Mouse (Mus musculus) heart, postnatal 0 days (tissue): ENCODE data around the gene Unc45a. TPM values are rescaled to one million over a fixed set of nuclear protein-coding genes. Genes with fewer than 3 reads are reported as not detected.

Experiments used
- ATAC-seq: fragments of 200-750 bp; cut with Nextera tagmentation; 2 replicates; pipeline ENCODE4 v1.8.0; 2017; ENCODE audit warnings: low read depth, moderate number of reproducible peaks, moderate library complexity; ENCODE audit not compliant: insufficient read depth
- DNase-seq: peaks from one replicate; pipeline ENCODE4 v3.0.0-alpha.2; 2016; ENCODE audit warnings: low spot score
- H3K27ac ChIP-seq: fragments of 300-500 bp; sonication (generic); 2 replicates; pipeline ENCODE4 v1.5.1; 2014; ENCODE audit warnings: low read depth, mild to moderate bottlenecking
- H3K27me3 ChIP-seq: fragments of 300-500 bp; sonication (generic); 2 replicates; pipeline ENCODE4 v1.6.1; 2014; ENCODE audit warnings: low read length, mixed read lengths; ENCODE audit not compliant: control insufficient read depth, insufficient read depth
- H3K36me3 ChIP-seq: fragments of 300-500 bp; sonication (generic); replicated peaks from 2 replicates; pipeline ENCODE4 v1.6.1; 2014; ENCODE audit warnings: low read length, mixed read lengths; ENCODE audit not compliant: control insufficient read depth, insufficient read depth
- H3K4me1 ChIP-seq: fragments of 300-500 bp; sonication (generic); 2 replicates; pipeline ENCODE4 v1.6.1; 2014; ENCODE audit warnings: antibody characterized with exemption; ENCODE audit not compliant: control insufficient read depth, insufficient read depth
- H3K4me2 ChIP-seq: fragments of 300-500 bp; sonication (generic); 2 replicates; pipeline ENCODE4 v1.6.1; 2014; ENCODE audit warnings: low read depth, mild to moderate bottlenecking, low read length, moderate library complexity
- H3K4me3 ChIP-seq: fragments of 300-500 bp; sonication (generic); 2 replicates; pipeline ENCODE4 v1.5.1; 2014; ENCODE audit warnings: low read depth, low read length
- H3K9ac ChIP-seq: fragments of 300-500 bp; sonication (generic); replicated peaks from 2 replicates; pipeline ENCODE4 v1.6.1; 2014; ENCODE audit warnings: low read depth, low read length, mixed read lengths
- H3K9me3 ChIP-seq: fragments of 300-500 bp; sonication (generic); replicated peaks from 2 replicates; pipeline ENCODE4 v1.6.1; 2016; ENCODE audit warnings: low read length; ENCODE audit not compliant: control insufficient read depth
- CTCF ChIP-seq: IDR thresholded peaks from 2 replicates; pipeline ENCODE4 v1.5.1; 2016; ENCODE audit warnings: antibody characterized with exemption, control low read depth, low read depth
- EP300 ChIP-seq: IDR thresholded peaks from 2 replicates; pipeline ENCODE4 v1.6.1; 2016; ENCODE audit warnings: antibody characterized with exemption, low read depth
- WGBS: fragments of 180-500 bp; shearing (Covaris S2); extraction: QIAGEN DNeasy Blood & Tissue Kit; methylation state at CpG from one replicate; pipeline ENCODE4 v1.1.7; 2014; 5-methylcytosine and 5-hydroxymethylcytosine counted together
- polyA plus RNA-seq: library from polyadenylated mRNA; unstranded; fragments of >200 nt; fragmentation: Nextera tagmentation; extraction: Ambion mirVana; gene quantifications from 2 replicates; pipeline ENCODE4 v1.2.1, GENCODE M21; 2015
- total RNA-seq: library from RNA; depleted of rRNA; stranded (reverse); fragments of >200 nt; gene quantifications from 2 replicates; pipeline ENCODE4 v1.2.3, GENCODE M21; 2014; ENCODE audit warnings: low replicate concordance

Unc45a gene
- total and polyA plus RNA-seq, 2 experiments from 2014 or later = 12.5 to 44.5 TPM

DNA sequence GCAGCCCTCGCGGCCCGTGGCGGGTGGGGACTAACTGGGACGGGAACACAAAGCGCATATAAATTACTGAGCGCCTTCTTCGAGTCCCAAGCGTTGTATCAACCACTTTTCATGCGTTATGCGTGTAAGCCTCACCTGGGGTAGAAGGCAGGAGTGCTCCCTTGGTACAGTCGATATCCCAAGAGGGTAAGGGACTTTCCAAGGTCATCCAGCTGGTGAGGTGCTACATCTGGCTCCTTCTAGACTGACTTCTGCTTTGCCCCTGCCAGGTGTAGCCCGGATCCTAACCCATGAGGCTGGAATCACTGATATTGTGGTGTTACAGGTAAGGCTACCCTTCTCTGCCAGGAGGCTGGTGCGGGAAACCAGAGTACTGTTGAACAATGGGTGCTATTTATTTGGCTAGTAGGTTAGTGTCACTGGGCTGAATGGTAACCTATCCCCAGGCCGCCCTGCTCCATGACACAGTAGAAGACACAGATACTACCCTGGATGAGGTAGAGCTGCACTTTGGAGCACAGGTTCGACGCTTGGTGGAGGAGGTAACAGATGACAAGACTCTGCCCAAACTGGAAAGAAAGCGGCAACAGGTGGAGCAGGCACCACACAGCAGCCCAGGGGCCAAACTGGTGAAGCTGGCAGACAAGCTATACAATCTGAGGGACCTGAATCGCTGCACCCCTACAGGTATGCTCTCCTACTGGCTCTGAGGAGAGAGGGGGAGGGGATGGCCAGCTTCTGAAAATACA is 2.6 kb upstream of the Unc45a start:
- H3K9ac ChIP-seq = peak overlapping the region; percentile 73
- H3K27ac ChIP-seq = peak overlapping the region; percentile 76
- no peak for DNase-seq
- H3K27me3 ChIP-seq = no peaks in the 10 kb centered on the region
- no peak for ATAC-seq
- TF ChIP-seq EP300 = no peak
- no peak for TF ChIP-seq CTCF
- no peaks in the 10 kb centered on the region for H3K36me3 ChIP-seq
- peak overlapping the region; percentile 58 for H3K4me3 ChIP-seq
- peaks cover 20% of the 10 kb centered on the region for H3K4me1 ChIP-seq
- 26% methylated on average over 19 of the region's 19 CpGs for WGBS
- no peaks in the 10 kb centered on the region for H3K9me3 ChIP-seq
- H3K4me2 ChIP-seq = peak overlapping the region; percentile 87

DNA sequence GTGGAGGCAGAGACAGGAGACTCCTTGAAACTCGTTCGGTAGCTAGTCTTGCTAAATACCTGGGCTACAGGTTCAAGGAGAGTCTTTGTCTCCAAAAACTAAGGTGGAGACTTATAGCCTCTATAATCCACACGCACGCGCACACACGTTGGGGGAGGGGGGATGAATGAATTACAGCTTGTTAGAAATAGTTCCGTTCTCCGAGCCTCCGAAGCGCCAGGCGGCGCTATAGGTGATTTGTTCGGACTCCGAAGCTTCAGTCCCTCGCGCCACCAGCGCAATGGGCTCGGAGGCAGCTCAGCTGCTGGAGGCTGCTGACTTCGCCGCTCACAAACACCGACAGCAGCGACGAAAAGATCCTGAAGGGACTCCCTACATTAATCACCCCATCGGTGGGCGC is 2.1 kb upstream of the Unc45a start, which contains the start of gene Hddc3:
Gene Hddc3, plus strand, starts transcription at position 247 of the 400 bp plus-strand sequence.
- H3K4me1 ChIP-seq = peaks cover 23% of the 10 kb centered on the region
- DNase-seq (peak; percentile 94), ATAC-seq (peak; percentile 52; the same call in 1 of the 2 replicates)
- TF ChIP-seq CTCF (peak; percentile 71), EP300 (0 out of 2 replicates have a peak, but pooled peaks have one; percentile 49)
- H3K27me3 ChIP-seq = no peaks in the 10 kb centered on the region
- H3K9ac ChIP-seq = peak within 1 kb of the TSS; percentile 73
- H3K27ac ChIP-seq = peak within 1 kb of the TSS; percentile 76
- under 1% methylated on average over 25 of the region's 25 CpGs for WGBS
- H3K4me2 ChIP-seq = peak within 1 kb of the TSS; percentile 87
- H3K9me3 ChIP-seq = no peaks in the 10 kb centered on the region
- H3K4me3 ChIP-seq = peak within 1 kb of the TSS; percentile 58
- no peaks in the 10 kb centered on the region for H3K36me3 ChIP-seq

DNA sequence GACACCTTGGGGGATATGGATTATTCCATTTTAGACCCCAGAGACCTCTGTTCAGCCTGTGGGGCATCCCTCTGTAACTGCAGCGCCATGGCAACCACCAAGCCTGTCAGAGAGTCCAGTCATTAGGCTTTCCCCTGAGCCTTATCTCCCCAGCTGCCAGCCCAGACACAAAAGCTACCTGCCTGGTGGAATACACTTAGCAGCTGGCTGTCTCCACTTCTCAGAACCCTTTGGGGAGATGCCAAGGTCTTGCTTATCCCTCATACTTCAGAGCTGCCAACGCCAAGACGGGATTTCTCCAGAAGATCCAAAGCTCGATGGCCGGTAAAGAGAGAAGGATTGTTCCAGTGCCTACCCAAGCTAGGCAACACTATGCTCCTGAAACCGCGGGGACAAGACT is 988 bp upstream of the Unc45a start:
- Histone ChIP-seq H3K9ac (no peak overlapping the region), H3K9me3 (no peaks in the 10 kb centered on the region), H3K4me2 (no peak overlapping the region), H3K4me3 (no peak overlapping the region), H3K27ac (no peak overlapping the region), H3K4me1 (peaks cover 23% of the 10 kb centered on the region), H3K27me3 (no peaks in the 10 kb centered on the region), H3K36me3 (peaks cover 8% of the 10 kb centered on the region)
- TF ChIP-seq EP300 (no peak), CTCF (no peak)
- DNase-seq (no peak), ATAC-seq (no peak)
- WGBS = 61% methylated on average over 7 of the region's 7 CpGs

DNA sequence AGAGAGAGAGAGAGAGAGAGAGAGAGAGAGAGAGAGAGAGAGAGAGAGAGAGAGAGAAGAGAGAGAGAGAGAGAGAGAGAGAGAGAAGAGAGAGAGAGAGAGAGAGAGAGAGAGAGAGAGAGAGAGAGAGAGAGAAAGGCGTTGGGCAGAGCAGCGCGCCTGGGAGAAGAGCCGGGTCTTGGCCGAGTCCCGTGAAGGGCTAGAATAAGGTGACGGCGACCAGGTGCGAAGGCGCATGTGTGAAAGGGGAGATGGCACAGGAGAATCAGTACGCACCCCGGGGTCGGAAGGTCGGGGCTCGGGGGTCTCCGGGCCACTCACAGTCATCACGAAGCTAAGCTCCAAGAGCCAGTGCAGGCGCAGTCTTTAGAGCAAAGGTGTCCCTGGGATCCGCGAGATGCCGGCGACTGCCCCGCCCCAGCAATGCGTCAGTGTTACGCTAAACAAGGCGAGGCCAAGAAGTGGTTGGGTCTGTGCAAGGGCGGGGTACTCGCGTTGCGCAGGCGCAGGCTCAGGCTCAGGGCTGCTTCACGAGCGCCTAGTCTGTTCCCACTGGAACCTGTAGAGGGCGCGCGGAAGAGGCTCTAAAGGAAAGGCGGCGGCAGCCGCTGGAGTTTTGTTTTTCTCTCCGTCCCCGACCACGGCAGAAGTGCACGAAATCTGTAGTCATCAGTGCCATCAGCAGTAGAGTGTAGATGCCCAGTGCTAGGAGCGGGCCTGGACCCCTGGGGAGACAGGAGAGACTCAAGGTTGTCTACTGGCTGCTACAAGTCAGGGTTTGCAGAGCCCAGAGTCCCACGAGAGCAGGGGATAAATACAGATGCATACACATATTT is 794 bp downstream of the Unc45a start:
- Histone ChIP-seq H3K27me3 (no peaks in the 10 kb centered on the region), H3K9me3 (no peaks in the 10 kb centered on the region), H3K9ac (peak overlapping the region; percentile 60), H3K4me2 (peak overlapping the region; percentile 67), H3K36me3 (peaks cover 26% of the 10 kb centered on the region), H3K4me3 (peak overlapping the region; percentile 66), H3K4me1 (peaks cover 23% of the 10 kb centered on the region), H3K27ac (peak overlapping the region; percentile 96)
- DNase-seq (peak; percentile 98), ATAC-seq (peak; percentile 97)
- TF ChIP-seq EP300 (no peak), CTCF (peak; percentile 77)
- under 1% methylated on average over 44 of the region's 45 CpGs for WGBS

DNA sequence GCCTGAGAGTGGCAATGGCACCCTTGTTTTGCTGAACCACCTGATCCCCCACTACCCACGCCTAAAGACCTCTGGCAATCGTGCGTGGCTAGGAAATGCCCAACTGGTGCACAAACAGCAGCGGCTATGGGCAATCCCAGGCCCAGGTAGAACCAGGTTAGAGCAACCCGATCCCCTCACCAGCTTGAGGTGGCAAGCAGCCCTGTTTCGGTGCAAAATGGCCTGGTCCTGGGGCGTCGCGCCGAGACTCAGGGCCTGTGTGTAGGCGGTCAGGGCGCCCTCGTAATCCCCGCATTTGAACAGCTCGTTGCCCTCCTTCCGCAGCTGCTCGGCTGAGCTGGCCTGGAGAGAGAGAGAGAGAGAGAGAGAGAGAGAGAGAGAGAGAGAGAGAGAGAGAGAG is 1.4 kb downstream of the Unc45a start:
- Histone ChIP-seq H3K4me2 (peak overlapping the region; percentile 67), H3K36me3 (peaks cover 33% of the 10 kb centered on the region), H3K27me3 (no peaks in the 10 kb centered on the region), H3K4me3 (peak overlapping the region; percentile 66), H3K9me3 (no peaks in the 10 kb centered on the region), H3K4me1 (peaks cover 23% of the 10 kb centered on the region), H3K9ac (peak overlapping the region; percentile 40), H3K27ac (no peak overlapping the region)
- TF ChIP-seq CTCF = no peak
- TF ChIP-seq EP300 = no peak
- no peak for ATAC-seq
- DNase-seq = no peak
- 7% methylated on average over 17 of the region's 17 CpGs for WGBS
